Mouse (Mus musculus): ENCODE measurements around the gene Gm20894. TPM values are rescaled to one million over a fixed set of nuclear protein-coding genes. Genes with fewer than 3 reads are reported as not detected.
"Not testable (repeated sequence)": the region's sequence is repeated elsewhere in the genome, so short reads cannot be mapped to it uniquely, and the experiment has no call there.

Gm20894 gene
- polyA plus RNA-seq (2012; rRNA removed), result not detected in 2 replicates

DNA sequence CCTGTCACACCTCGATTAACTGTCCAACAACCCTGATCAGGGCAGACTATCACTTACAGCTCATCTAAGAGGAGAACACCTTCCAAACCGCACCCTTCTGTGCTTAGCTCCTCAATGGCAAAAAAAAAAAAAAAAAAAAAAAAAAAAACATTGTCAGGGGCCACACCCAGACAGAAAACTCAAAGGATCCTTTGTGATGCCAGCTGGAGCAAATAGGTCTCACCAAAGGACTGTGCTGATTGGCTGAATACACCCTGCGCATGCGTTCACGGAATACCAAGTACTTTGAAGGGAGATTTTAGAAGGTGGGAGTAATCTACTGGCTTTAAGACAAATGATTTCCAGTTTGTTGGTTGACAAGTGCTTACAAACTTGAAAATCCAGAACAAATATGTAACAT is at the start of gene Gm20894:
Gm20894 (minus strand) TSS at position 101 of the 400 bp plus-strand sequence.
- not testable (repeated sequence) for DNase-seq (ENCODE audit: low read depth)
